Mouse (Mus musculus): ENCODE measurements around the gene Gria1.

Gria1 gene

DNA sequence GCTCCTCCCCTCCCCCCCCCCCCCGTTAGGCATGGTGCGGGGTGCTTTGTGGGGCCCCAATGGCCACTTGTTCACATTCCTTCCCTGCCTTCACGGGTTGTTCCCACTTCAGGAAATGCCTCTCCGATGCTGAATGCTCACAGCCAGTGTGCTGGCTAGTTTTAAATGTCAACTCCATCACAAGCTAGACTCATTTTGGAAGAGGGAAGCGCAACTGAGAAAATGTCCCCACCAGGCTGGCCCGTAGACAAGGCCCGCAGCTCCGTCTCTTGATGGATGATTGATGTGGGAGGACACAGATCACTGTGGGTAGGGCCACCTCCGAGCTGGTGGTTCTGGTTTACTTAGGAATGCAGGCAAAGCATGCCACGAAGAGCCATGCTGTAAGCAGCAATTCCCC is 266.9 kb downstream of the Gria1 start:
- no peak for DNase-seq (ENCODE audit: low read depth, low spot score)

DNA sequence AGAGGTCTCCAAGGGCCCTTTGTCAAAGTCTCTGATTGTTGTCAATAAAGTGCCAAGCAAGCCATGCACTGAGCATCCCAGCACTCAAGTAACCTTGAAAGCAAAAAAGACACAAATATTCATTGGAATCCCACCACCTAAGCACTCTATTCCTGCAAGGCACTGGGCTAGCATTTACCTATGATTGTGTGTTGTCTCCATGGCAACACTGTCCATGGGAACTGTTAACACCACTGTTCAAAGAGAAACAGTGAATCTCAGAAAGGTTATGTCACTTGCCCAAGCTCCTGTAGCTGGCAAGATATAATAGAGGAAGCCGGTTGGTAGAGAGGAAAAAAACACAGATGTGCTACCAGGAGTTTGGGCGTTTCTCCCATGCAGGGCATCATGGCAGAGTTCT is 274.9 kb downstream of the Gria1 start:
- no peak for DNase-seq (ENCODE audit: low read depth, low spot score)

GRCm38 (mm10) chr11:57297376-57297775 is 286.2 kb downstream of the Gria1 start:
- DNase-seq (ENCODE audit: low read depth, low spot score), result no peak

DNA sequence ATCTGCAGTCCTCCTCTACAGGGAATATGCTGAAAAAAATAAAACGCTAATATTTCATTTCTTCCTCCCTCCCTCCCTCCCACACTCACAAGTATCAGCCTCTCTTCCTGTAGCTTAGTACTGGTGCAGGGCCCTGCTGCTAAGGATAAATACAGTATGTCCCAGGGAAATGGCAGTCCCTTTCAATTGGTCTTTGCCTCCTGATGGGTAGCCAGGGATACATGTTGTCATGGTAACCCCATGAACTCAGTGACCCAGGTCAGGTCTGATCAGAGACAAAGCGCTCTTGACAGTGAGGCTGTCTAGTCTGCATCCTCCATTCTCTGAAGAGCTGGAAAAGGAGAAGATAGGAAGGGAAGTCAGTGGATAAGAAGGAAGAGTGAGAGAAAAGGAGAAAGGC is 287.1 kb downstream of the Gria1 start:
- DNase-seq (ENCODE audit: low read depth, low spot score), result no peak

DNA sequence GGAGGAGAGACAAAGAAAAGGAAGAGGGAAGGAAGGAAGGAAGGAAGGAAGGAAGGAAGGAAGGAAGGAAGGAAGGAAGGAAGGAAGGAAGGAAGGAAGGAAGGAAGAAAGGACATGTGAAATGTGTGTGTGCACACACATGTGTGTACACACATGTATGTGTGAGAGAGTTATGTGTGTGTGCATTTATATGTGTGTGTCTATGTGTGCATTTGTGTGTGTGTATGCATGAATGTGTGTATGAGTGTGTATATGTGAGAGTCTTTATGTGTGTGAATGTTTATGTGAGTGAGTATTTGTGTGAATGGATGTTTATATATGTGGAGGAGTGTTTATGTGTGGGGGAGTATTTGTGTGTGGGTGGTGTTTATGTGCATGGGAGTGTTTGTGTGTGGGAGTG is 287.5 kb downstream of the Gria1 start:
- no peak for DNase-seq (ENCODE audit: low read depth, low spot score)

DNA sequence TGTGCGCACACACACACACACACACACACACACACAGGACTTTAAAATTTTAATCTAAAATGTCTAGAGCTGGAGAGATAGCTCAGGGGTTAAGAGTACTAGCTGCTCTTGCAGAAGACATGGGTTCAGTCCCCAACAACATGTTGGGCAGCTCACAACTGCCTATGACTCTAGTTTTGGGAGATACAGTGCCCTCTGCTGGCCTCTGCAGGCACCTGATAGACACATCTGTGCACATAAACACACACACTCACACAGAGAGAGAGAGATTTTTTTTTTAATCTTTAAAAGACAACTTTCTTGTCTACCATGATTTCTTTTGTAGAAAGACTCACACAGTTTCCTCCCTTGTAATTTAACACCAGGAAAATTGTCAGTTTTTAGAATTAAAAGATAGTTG is 292.4 kb downstream of the Gria1 start:
- no peak for DNase-seq (ENCODE audit: low read depth, low spot score)

GRCm38 (mm10) chr11:57306116-57306515 is 294.9 kb downstream of the Gria1 start:
- no peak for DNase-seq (ENCODE audit: low read depth, low spot score)

- DNase-seq (ENCODE audit: low read depth, low spot score), result no peak
Measured at GRCm38 (mm10) chr11:57306892-57307291, 295.7 kb downstream of the Gria1 start.

DNA sequence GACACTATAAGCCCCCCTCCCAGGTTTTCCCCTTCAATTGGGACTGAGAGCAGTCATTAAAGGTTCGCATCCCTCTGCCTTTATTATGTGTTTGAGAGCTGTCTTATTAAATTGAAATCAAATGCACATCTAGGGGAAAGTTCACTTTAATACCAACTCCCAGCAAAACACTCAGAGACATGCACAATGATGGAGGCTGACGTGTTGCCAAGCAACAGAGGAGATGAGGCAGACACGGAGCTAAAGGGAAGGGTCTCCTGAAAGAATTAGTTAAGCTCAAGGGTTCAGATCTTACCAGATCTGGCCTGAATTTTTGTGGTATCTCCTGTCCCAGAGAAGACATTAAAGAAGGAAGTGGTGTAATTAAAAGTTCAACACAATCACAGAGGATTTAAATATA is 305.9 kb downstream of the Gria1 start:
- no peak for DNase-seq (ENCODE audit: low read depth, low spot score)

- DNase-seq (ENCODE audit: low read depth, low spot score), result no peak
Measured at GRCm38 (mm10) chr11:57317478-57317877, 306.3 kb downstream of the Gria1 start.

DNA sequence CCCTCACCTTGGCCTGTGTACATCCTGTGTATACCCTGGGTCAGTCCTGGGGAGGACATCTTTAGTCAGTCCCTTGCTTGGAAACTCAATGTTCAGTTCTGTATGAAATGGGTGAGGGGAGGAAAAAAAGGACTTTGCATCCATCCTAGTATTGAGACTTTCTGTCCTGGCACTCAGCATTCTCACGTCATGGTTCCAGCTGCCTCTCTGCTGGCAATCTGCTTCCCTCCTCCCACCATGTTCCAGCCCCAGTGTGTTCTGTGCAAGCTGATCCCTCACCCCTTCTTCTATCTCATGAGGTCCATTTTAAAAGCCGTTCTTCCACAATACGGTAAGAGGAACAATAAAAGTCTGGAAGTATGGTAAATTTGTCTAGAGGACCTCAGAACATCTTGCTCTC is 308.2 kb downstream of the Gria1 start:
- DNase-seq (ENCODE audit: low read depth, low spot score), result no peak

GRCm38 (mm10) chr11:57324099-57324498 is 312.9 kb downstream of the Gria1 start:
- no peak for DNase-seq (ENCODE audit: low read depth, low spot score)

Measured in brain, embryonic 18.5 days (tissue).